Mouse (Mus musculus): Measurements from ENCODE around the gene Cnga4. TPM values are rescaled to one million over a fixed set of nuclear protein-coding genes. Genes with fewer than 3 reads are reported as not detected.
A peak's percentile ranks its signal among the peaks of the same experiment; 100 is the strongest.
"Not testable (repeated sequence)": the region's sequence is repeated elsewhere in the genome, so short reads cannot be mapped to it uniquely, and the experiment has no call there.

Gene Cnga4
- polyA plus RNA-seq, 1 experiment from 2014 or later, result 0.05 TPM

DNA sequence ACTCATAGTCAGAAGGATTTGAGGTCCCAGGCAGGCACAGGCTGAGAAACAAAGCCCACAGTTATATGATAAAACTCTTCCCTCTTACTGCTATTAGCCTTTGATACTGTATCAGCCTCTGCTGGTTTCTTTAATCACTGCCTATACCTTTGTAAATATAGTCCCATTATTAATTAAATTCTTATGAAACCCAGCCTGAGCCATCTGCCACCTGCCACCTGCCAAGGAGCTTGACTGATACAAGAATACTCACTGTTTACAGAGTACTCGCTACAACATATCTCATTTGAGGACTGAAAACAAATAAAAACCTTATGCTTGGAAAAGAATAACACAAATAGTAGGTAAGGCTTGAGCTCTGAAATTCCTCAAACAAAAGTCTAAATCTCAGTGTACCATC, 9.8 kb upstream of the Cnga4 start:
- WGBS, result 89% methylated on average over 1 of the region's 1 CpGs
- no peak overlapping the region for H3K27ac ChIP-seq
- H3K36me3 ChIP-seq, result peaks cover 27% of the 10 kb centered on the region
- DNase-seq (ENCODE audit: low spot score), result no peak
- H3K4me1 ChIP-seq, result no peaks in the 10 kb centered on the region
- H3K9me3 ChIP-seq (replicated peaks), result no peaks in the 10 kb centered on the region
- H3K27me3 ChIP-seq (ENCODE audit: low read depth, poor library complexity, severe bottlenecking), result no peaks in the 10 kb centered on the region
- H3K4me3 ChIP-seq, result no peak overlapping the region

DNA sequence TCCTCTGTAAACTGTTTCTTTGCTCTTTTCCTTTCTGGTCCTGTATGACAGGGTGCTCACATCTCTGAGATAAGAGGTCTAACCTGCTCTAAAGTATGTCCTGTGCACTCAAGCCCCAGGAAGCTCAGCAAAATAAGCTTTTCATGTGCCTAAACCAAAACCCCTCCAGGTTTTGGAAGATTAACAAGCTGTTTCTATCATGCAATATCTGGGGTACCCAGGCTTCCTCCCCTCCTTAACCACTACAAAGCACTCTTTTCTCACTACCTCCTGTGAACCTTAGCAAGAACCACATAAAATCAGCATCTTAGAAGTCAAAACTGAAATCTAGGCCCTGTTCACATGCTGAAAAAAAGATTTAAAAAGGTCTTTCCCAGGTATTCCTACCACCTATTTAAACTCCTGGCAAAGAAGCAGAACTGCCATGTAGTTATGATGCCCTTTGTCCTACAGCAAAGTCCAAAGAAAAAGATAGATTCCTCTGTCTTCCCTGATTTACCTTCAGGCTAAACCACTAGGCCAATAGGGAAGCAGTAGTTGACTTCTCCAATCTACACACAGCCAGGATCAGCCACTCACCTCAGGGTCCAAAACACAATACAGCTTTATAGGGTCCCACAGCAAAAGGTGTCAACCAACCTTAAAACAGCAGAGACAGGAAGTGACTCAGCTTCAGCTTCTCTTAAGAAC, 9.1 kb upstream of the Cnga4 start:
- no peaks in the 10 kb centered on the region for H3K9me3 ChIP-seq (replicated peaks)
- no peak for DNase-seq (ENCODE audit: low spot score)
- H3K4me1 ChIP-seq, result no peaks in the 10 kb centered on the region
- no peak overlapping the region for H3K27ac ChIP-seq
- no peaks in the 10 kb centered on the region for H3K27me3 ChIP-seq (ENCODE audit: low read depth, poor library complexity, severe bottlenecking)
- peaks cover 20% of the 10 kb centered on the region; the same call in 1 of the 2 replicates for H3K36me3 ChIP-seq
- H3K4me3 ChIP-seq, result no peak overlapping the region

DNA sequence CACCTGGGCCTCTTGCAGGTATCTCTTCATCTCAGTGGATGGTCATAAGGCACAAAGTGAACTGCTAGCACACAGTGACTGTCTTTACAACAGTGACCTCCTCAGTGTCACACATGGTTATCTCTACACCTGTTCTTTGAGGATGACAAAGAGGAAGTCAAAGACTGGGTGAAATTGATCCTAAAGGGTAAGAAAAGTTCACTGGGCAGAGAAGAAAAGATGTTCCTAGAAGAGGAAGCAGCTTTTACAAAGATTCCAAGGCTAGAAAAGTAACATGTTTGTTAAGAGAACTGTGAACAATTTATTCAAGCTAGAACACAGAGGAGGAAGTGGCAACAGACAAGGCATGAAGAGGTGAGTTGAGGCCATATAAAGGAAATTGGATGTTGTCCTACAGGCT, 8.2 kb upstream of the Cnga4 start:
- Histone ChIP-seq H3K27ac (no peak overlapping the region), H3K27me3 (ENCODE audit: low read depth, poor library complexity, severe bottlenecking) (no peaks in the 10 kb centered on the region), H3K9me3 (replicated peaks) (no peaks in the 10 kb centered on the region), H3K4me3 (no peak overlapping the region), H3K36me3 (peaks cover 20% of the 10 kb centered on the region; the same call in 1 of the 2 replicates), H3K4me1 (0 out of 2 replicates have a peak, but pooled peaks cover 6% of the 10 kb centered on the region)
- no peak for DNase-seq (ENCODE audit: low spot score)

DNA sequence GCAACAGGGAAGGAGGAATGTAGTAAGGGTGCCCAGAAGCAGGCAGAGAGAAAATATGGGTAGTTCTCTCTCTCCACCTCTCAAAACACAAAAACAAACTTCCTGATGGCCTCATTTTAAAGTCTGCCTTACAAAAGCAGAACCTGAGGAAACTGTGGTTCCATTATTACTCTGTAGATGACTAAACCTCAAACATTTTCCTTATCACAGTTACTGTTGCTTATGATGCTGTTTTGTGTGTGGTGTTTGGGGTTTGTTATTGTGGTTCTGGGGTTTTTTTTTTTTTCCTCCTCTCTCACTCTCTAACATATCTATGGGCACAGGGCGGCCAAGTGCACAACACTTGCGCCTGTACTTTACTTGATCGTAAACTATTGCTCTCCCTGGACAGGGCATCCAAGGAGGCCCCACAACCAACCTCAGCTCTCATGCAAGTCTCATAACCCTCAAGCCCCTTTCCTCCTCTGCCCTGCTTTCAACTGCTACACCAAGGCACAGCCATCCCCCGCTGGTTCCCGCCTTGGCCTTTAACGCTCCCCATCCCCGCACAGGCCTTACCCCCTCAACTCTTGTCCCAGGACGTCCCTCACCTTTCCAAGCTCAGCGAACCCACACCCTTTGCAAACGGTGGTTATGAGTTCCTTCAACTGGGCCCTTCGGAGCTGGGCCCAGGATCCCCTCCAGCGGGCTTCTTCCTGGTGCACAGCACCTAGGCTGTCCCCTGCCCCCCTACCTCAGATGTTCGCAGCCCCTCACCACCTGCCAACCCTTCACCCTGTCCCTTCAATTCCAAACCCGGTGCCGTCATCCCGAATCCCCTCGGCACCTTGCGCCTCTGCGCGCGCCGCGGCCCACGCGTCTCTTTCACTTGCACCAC, 5.1 kb upstream of the Cnga4 start:
- H3K9me3 ChIP-seq (replicated peaks), result no peaks in the 10 kb centered on the region
- H3K27ac ChIP-seq, result peak overlapping the region; percentile 91
- peaks cover 10% of the 10 kb centered on the region; the same call in 1 of the 2 replicates for H3K36me3 ChIP-seq
- H3K4me3 ChIP-seq, result peak overlapping the region; percentile 93
- DNase-seq (ENCODE audit: low spot score), result no peak
- H3K4me1 ChIP-seq, result 0 out of 2 replicates have a peak, but pooled peaks cover 6% of the 10 kb centered on the region
- 2% methylated on average over 25 of the region's 25 CpGs for WGBS
- no peaks in the 10 kb centered on the region for H3K27me3 ChIP-seq (ENCODE audit: low read depth, poor library complexity, severe bottlenecking)

DNA sequence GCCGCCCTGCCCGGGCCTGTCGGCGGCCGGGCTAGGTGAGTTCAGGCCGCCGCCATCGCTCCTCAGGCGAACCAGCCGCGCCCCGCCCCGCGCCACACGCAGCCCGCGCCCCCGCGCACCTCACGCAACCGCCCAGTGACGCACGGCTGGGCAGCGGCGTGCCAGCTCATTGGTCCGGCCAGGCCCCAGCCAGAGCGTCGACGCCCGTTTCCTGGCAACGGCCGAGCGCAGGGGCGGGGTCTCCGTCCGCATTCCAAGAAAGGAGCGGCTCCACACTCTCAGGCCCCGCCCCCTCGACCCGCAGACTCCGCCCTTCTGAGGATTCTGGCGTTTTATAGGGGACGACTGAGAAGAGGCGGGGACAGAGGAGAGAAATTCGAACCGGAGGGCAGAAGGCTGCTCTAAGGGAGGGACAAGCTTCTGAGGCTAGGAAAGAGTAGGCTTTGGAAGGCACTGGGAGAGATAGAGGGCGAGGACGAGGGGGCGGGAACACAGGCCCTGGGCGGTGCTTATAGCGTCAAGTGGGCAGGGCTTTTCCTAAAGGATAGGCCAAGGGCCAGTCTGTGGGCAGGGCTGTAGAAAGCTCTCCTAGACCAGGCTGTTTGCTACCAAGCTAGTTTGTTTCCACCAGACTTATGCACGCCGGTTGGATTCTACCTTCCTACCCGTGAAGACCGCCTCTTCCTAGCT, 4.3 kb upstream of the Cnga4 start, which contains the start of gene Fam160a2:
Gene Fam160a2 (minus strand): TSS at position 120 of the 690 bp plus-strand sequence.
- Histone ChIP-seq H3K36me3 (peaks cover 6% of the 10 kb centered on the region; the same call in 1 of the 2 replicates), H3K4me3 (peak within 1 kb of the TSS; percentile 93), H3K4me1 (0 out of 2 replicates have a peak, but pooled peaks cover 6% of the 10 kb centered on the region), H3K9me3 (replicated peaks) (no peaks in the 10 kb centered on the region), H3K27ac (peak within 1 kb of the TSS; percentile 91), H3K27me3 (ENCODE audit: low read depth, poor library complexity, severe bottlenecking) (no peaks in the 10 kb centered on the region)
- peak; percentile 97 for DNase-seq (ENCODE audit: low spot score)
- WGBS, result under 1% methylated on average over 55 of the region's 55 CpGs

DNA sequence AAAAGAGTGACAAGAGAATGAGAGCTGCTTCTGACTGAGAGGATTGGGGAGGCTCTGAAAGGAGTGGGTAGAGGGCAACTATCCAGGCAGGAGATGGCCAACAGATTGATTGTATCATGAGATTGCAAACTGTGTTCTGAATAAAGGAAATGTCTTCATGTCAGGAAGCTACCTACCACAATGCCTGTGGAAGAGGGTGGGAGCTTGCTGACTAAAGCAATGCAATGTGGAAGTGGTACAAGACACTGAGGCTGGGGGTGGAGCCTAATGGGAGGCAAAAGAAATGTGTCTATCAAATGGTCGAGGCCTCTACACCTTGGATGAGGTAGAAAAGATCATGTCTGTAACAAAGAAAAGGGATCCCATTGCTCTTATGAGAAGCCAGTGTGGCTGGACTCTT, 2.0 kb downstream of the Cnga4 start:
- 84% methylated on average over 1 of the region's 1 CpGs for WGBS
- Histone ChIP-seq H3K27ac (no peak overlapping the region), H3K4me3 (no peak overlapping the region), H3K4me1 (no peaks in the 10 kb centered on the region), H3K27me3 (ENCODE audit: low read depth, poor library complexity, severe bottlenecking) (no peaks in the 10 kb centered on the region), H3K9me3 (replicated peaks) (no peaks in the 10 kb centered on the region), H3K36me3 (no peaks in the 10 kb centered on the region)
- no peak for DNase-seq (ENCODE audit: low spot score)

DNA sequence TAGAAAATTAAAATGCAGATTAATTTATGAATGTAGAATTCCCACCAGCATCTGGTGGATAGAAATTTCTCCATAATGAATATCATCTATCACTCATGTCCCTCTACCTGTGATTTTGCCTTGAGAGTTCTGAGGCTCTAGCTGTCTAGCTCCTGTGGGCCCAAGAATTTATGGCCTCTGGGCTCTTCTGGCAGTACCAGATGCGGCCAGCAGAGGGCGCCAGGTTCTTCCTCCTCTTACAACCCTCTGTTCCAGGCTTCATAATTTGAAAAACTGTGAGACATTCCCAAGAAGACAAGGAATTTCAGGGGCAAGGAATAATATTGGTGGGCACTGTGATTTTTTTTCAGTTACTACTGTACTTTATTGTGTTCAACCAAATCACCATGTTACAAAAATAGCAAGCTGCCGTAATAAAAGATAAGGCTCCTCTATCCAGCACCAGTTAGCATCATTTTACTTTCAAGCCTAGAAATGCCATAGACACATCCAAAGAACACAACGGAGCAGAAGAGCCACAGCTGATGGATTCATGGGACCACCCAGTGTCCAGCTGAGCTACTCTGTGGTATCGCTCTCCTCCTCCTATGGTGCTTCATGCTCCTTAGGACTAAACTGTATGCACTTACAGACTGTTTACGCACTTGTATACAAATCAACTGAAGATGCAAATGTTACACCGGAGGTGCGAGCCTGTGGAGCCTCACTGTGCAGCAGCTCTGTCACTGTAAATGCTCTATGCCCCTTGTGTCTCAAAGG, 7.7 kb downstream of the Cnga4 start:
- WGBS, result 61% methylated on average over 8 of the region's 8 CpGs
- H3K27ac ChIP-seq; H3K36me3 ChIP-seq; H3K4me1 ChIP-seq; H3K27me3 ChIP-seq (ENCODE audit: low read depth, poor library complexity, severe bottlenecking); H3K9me3 ChIP-seq (replicated peaks); H3K4me3 ChIP-seq: not testable (repeated sequence)
- peak; percentile 84 for DNase-seq (ENCODE audit: low spot score)

DNA sequence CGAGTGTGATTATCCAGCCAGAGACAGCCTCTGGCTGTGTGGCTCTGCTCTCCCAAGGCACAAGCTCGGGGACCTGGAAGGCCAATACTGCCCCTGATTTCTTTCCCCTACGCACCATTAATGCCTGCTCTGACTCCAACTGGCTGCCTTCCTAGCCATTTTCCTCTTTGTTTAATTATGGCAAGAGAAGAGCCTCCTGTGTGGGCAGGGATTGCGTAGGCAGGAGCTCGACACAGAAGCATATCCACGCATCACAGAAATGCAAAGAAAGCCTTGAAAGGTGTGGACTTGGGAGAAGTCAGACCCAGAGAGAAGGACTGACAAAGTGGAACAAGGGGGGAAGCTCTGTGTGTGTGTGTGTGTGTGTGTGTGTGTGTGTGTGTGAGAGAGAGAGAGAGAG, 10.0 kb downstream of the Cnga4 start:
- 59% methylated on average over 6 of the region's 6 CpGs for WGBS
- no peaks in the 10 kb centered on the region for H3K9me3 ChIP-seq (replicated peaks)
- no peak overlapping the region for H3K4me3 ChIP-seq
- H3K27me3 ChIP-seq (ENCODE audit: low read depth, poor library complexity, severe bottlenecking), result peaks cover 6% of the 10 kb centered on the region; the same call in 1 of the 2 replicates
- no peaks in the 10 kb centered on the region for H3K4me1 ChIP-seq
- H3K27ac ChIP-seq, result no peak overlapping the region
- no peak for DNase-seq (ENCODE audit: low spot score)
- no peaks in the 10 kb centered on the region for H3K36me3 ChIP-seq

DNA sequence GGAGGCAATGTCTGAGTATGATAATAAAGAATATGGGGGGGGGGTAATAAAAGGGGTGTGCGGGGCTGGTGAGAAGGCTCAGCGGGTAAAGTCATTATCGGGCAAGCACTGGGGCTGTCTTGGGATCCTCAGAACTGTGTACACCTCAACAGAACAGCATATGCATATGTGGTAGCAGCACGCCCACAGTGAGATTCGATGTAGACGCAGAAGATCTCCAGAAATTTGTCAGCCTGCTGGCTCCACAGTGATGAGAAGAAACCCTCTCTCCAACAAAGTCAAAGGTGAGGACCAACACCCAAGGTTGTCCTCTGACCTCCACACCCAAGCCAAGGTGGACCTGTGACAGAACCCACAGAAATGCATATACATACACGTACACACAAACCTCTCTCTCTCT, 12.2 kb downstream of the Cnga4 start:
- no peak for DNase-seq (ENCODE audit: low spot score)
- no peaks in the 10 kb centered on the region for H3K36me3 ChIP-seq
- H3K4me3 ChIP-seq, result no peak overlapping the region
- H3K9me3 ChIP-seq (replicated peaks), result no peaks in the 10 kb centered on the region
- H3K27ac ChIP-seq, result no peak overlapping the region
- WGBS, result 92% methylated on average over 7 of the region's 7 CpGs
- no peaks in the 10 kb centered on the region for H3K4me1 ChIP-seq
- H3K27me3 ChIP-seq (ENCODE audit: low read depth, poor library complexity, severe bottlenecking), result peaks cover 6% of the 10 kb centered on the region; the same call in 1 of the 2 replicates

DNA sequence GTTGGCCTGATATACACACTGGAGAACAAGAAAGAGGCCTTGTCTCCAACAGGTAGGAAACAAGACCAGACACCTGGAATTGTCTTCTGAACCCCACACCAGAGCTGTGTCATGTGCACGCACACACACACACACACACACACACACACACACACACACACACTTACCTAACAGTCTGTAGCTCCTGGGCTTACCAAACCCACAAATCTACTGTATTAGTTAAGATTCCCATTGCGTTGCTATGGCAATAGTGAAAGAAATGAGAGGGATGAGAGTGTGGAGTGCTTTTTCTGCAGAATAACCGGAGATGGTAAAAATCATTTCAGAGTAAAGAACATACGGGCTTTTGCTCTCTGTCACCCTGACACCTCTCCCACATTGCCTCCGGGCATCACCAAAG, 13.7 kb downstream of the Cnga4 start:
- H3K36me3 ChIP-seq, result no peaks in the 10 kb centered on the region
- H3K27me3 ChIP-seq (ENCODE audit: low read depth, poor library complexity, severe bottlenecking), result peaks cover 7% of the 10 kb centered on the region; the same call in 1 of the 2 replicates
- H3K9me3 ChIP-seq (replicated peaks), result no peaks in the 10 kb centered on the region
- no peaks in the 10 kb centered on the region for H3K4me1 ChIP-seq
- WGBS, result 83% methylated on average over 5 of the region's 5 CpGs
- no peak overlapping the region for H3K4me3 ChIP-seq
- no peak for DNase-seq (ENCODE audit: low spot score)
- H3K27ac ChIP-seq, result no peak overlapping the region

DNA sequence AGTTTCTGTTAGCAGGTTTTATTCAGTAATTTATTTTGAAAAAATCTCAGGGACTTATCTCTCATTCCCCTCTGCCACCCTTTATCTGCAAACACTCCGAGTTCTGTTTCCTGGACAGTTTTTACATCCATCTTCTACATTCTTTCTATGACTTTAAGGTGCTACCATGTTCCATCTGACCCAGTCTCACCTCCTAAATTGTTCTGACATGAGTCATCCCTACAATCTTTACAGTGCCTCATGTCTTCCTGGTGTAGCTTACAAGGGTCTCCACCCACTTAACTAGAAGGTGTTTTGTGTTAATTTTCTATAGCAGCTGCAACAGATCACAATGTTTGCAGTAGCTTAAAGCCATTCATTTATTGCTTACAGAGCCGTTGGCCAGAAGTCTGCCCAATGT, 16.5 kb downstream of the Cnga4 start:
- Histone ChIP-seq H3K27ac (no peak overlapping the region), H3K36me3 (no peaks in the 10 kb centered on the region), H3K4me1 (peaks cover 8% of the 10 kb centered on the region; the same call in 1 of the 2 replicates), H3K9me3 (replicated peaks) (no peaks in the 10 kb centered on the region), H3K27me3 (ENCODE audit: low read depth, poor library complexity, severe bottlenecking) (peaks cover 29% of the 10 kb centered on the region), H3K4me3 (no peak overlapping the region)
- 60% methylated on average over 2 of the region's 2 CpGs for WGBS
- no peak for DNase-seq (ENCODE audit: low spot score)

DNA sequence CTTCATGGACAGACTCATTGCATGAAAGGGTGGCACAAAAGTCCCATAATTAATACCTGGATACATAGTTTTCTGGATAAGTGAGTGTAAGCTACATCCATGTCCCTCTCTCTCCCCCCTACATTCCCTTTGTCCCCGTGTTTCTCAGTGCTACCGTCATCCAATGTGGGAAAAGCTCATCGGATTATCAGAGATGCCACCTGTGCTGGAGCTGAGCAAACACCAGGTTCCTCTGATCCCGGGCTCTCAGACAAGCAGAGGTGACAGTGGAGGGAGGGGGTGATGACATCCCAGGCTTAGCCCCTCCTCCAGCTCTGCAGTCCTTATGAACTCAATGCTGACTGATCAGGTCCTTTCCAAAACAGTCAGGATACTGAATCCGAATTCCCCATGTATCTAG, 20.0 kb downstream of the Cnga4 start:
- WGBS, result 18% methylated on average over 5 of the region's 5 CpGs
- Histone ChIP-seq H3K36me3 (no peaks in the 10 kb centered on the region), H3K27me3 (ENCODE audit: low read depth, poor library complexity, severe bottlenecking) (peaks cover 56% of the 10 kb centered on the region), H3K4me1 (peaks cover 11% of the 10 kb centered on the region; the same call in 1 of the 2 replicates), H3K9me3 (replicated peaks) (no peaks in the 10 kb centered on the region), H3K4me3 (no peak overlapping the region), H3K27ac (no peak overlapping the region)
- DNase-seq (ENCODE audit: low spot score), result no peak
